Mouse (Mus musculus) heart, postnatal 0 days (tissue): Measurements from ENCODE around the gene Ybx3. TPM values are rescaled to one million over a fixed set of nuclear protein-coding genes. Genes with fewer than 3 reads are reported as not detected.

ENCODE experiments used
- ATAC-seq: fragments of 200-750 bp; cut with Nextera tagmentation; 2 replicates; pipeline ENCODE4 v1.8.0; 2017; ENCODE audit warnings: low read depth, moderate number of reproducible peaks, moderate library complexity; ENCODE audit not compliant: insufficient read depth
- DNase-seq: peaks from one replicate; pipeline ENCODE4 v3.0.0-alpha.2; 2016; ENCODE audit warnings: low spot score
- H3K27ac ChIP-seq: fragments of 300-500 bp; sonication (generic); 2 replicates; pipeline ENCODE4 v1.5.1; 2014; ENCODE audit warnings: low read depth, mild to moderate bottlenecking
- H3K27me3 ChIP-seq: fragments of 300-500 bp; sonication (generic); 2 replicates; pipeline ENCODE4 v1.6.1; 2014; ENCODE audit warnings: low read length, mixed read lengths; ENCODE audit not compliant: control insufficient read depth, insufficient read depth
- H3K36me3 ChIP-seq: fragments of 300-500 bp; sonication (generic); replicated peaks from 2 replicates; pipeline ENCODE4 v1.6.1; 2014; ENCODE audit warnings: low read length, mixed read lengths; ENCODE audit not compliant: control insufficient read depth, insufficient read depth
- H3K4me1 ChIP-seq: fragments of 300-500 bp; sonication (generic); 2 replicates; pipeline ENCODE4 v1.6.1; 2014; ENCODE audit warnings: antibody characterized with exemption; ENCODE audit not compliant: control insufficient read depth, insufficient read depth
- H3K4me2 ChIP-seq: fragments of 300-500 bp; sonication (generic); 2 replicates; pipeline ENCODE4 v1.6.1; 2014; ENCODE audit warnings: low read depth, mild to moderate bottlenecking, low read length, moderate library complexity
- H3K4me3 ChIP-seq: fragments of 300-500 bp; sonication (generic); 2 replicates; pipeline ENCODE4 v1.5.1; 2014; ENCODE audit warnings: low read depth, low read length
- H3K9ac ChIP-seq: fragments of 300-500 bp; sonication (generic); replicated peaks from 2 replicates; pipeline ENCODE4 v1.6.1; 2014; ENCODE audit warnings: low read depth, low read length, mixed read lengths
- H3K9me3 ChIP-seq: fragments of 300-500 bp; sonication (generic); replicated peaks from 2 replicates; pipeline ENCODE4 v1.6.1; 2016; ENCODE audit warnings: low read length; ENCODE audit not compliant: control insufficient read depth
- CTCF ChIP-seq: IDR thresholded peaks from 2 replicates; pipeline ENCODE4 v1.5.1; 2016; ENCODE audit warnings: antibody characterized with exemption, control low read depth, low read depth
- EP300 ChIP-seq: IDR thresholded peaks from 2 replicates; pipeline ENCODE4 v1.6.1; 2016; ENCODE audit warnings: antibody characterized with exemption, low read depth
- WGBS: fragments of 180-500 bp; shearing (Covaris S2); extraction: QIAGEN DNeasy Blood & Tissue Kit; methylation state at CpG from one replicate; pipeline ENCODE4 v1.1.7; 2014; 5-methylcytosine and 5-hydroxymethylcytosine counted together
- polyA plus RNA-seq: library from polyadenylated mRNA; unstranded; fragments of >200 nt; fragmentation: Nextera tagmentation; extraction: Ambion mirVana; gene quantifications from 2 replicates; pipeline ENCODE4 v1.2.1, GENCODE M21; 2015
- total RNA-seq: library from RNA; depleted of rRNA; stranded (reverse); fragments of >200 nt; gene quantifications from 2 replicates; pipeline ENCODE4 v1.2.3, GENCODE M21; 2014; ENCODE audit warnings: low replicate concordance

Ybx3 gene
- total and polyA plus RNA-seq, 2 experiments from 2014 or later = 54.6 to 238 TPM

DNA sequence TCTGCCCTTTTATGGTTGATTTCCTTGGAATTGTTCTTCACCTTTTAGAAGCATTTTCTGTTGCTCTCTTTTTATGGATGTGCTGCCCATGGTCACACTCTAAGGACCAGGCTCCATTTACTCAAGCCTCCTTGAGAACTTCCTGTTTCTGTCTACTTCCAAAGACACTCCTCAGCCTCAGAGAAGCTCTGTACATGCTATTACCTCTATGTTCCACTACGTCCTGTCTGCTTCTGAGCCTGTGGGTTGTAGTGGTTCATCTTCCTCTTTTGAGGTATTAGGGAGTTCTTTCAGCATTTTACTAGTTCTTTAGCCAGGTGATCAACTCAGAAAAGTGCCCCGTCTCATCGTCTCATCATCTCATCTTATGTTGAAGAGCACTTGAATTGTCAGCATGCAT, 31.3 kb upstream of the Ybx3 start:
- ATAC-seq (no peak), DNase-seq (no peak)
- Histone ChIP-seq H3K27ac (no peak overlapping the region), H3K4me3 (no peak overlapping the region), H3K36me3 (no peaks in the 10 kb centered on the region), H3K9me3 (no peaks in the 10 kb centered on the region), H3K27me3 (no peaks in the 10 kb centered on the region), H3K4me2 (no peak overlapping the region), H3K9ac (no peak overlapping the region), H3K4me1 (no peaks in the 10 kb centered on the region)
- no peak for TF ChIP-seq CTCF
- TF ChIP-seq EP300 = no peak
- 60% methylated on average over 3 of the region's 3 CpGs for WGBS

DNA sequence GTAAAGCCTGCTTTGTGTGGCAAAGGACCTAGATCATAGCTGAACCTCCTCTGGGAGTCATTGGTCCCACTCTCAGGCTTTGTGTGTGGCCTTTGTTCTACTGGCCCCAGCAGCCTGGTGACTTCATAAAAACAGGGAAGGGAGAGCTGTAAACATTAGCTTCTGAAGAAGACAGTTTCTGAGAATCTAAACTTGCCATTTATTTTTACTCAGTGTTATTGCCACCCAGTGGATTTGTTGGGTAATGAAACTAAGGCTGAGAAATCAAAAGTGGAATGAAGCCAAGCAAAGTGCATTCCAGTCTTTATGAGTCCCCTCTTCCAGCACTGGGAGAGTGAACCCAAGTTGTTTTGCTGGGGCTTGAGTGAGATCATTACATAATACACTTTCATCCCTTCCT, 30.5 kb upstream of the Ybx3 start:
- Histone ChIP-seq H3K27ac (no peak overlapping the region), H3K27me3 (no peaks in the 10 kb centered on the region), H3K4me1 (no peaks in the 10 kb centered on the region), H3K4me3 (no peak overlapping the region), H3K9ac (no peak overlapping the region), H3K4me2 (no peak overlapping the region), H3K36me3 (no peaks in the 10 kb centered on the region), H3K9me3 (no peaks in the 10 kb centered on the region)
- TF ChIP-seq EP300 (no peak), CTCF (peak; percentile 69)
- ATAC-seq (peak; percentile 69), DNase-seq (peak; percentile 86)

DNA sequence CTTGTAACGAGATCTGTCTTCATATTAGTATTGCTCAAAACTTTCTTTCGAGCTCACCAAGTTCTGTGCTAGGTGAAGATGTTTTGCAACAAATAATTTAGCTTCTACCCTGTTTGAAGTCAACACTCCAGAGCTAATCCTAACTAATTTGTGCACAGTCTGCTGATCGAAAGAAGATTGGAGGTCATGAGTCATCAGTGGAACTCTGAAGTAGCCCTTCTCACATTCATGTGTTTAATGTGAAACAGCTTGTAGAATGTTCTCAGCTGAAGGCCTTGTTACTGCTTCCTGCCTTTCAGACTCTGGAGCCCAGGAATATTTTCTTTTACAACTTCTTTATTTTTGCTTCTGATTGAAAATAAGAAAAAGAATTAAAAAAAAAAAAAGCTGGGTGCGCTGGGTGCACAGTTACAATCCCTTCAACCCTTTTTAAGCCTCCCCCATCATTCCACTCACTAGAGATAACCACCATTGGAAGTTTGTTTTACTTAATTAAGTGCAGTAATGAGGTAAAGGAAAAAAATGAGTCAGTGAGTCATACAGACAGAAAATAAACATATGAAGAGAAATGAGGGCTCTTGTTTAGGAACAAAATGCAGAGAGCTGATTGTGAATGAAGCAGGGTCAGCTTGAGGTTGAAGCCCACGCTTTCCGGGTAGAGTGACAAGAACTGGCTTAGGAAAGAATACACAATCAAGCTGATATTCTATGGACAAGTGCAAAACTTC, 23.0 kb upstream of the Ybx3 start:
- Histone ChIP-seq H3K9me3 (no peaks in the 10 kb centered on the region), H3K27ac (peak overlapping the region; percentile 34; the same call in 1 of the 2 replicates)
- ATAC-seq = 0 out of 2 replicates have a peak, but pooled peaks have one; percentile 33

DNA sequence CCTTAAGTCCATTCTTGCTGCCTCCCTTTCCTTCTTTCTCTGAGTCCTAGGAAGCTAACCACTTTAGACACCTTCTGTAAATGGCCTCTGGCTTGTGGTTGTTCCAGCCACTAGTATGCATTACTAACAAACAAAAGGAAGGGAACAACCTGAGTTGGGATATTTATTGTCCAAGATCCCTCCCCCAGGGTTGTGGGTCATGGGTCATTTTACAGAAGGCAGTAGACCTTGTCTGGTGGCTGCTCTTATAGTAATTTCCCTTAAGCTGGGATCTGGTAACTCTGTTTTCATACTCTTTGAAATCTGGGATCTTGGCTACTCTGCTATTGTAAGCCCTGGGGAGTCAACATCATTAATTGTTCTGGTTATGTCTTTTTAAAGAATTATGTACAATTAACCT, 18.7 kb upstream of the Ybx3 start:
- DNase-seq = no peak
- ATAC-seq = no peak
- TF ChIP-seq CTCF = no peak
- TF ChIP-seq EP300 = no peak

More for the DNA sequence above, 23.0 kb upstream of the Ybx3 start:
- DNase-seq = no peak
- H3K4me2 ChIP-seq = no peak overlapping the region
- H3K4me3 ChIP-seq = no peak overlapping the region
- WGBS = 65% methylated on average over 6 of the region's 6 CpGs
- TF ChIP-seq CTCF (no peak), EP300 (no peak)
- H3K9ac ChIP-seq = no peak overlapping the region
- no peaks in the 10 kb centered on the region for H3K4me1 ChIP-seq
- no peaks in the 10 kb centered on the region for H3K36me3 ChIP-seq
- no peaks in the 10 kb centered on the region for H3K27me3 ChIP-seq

DNA sequence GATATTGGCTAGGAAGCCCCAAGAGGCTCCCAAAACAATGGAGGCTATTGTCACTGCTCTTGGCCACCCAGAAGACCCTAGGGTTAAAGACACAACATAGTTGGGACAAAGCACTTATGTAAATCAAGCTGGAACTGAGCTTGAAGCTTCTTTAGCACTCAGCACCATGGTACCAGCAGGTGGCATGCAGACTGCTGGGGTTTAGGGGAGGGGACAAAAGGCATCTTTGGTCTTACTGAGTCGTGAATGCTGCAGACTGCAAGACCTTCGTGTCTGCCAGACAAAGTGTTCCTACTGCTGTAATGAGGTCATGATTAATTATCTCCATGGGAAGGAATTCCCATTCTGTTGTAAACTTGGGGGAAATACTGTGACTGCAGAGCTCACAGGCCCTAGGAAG, 17.6 kb upstream of the Ybx3 start:
- H3K4me3 ChIP-seq = no peak overlapping the region
- WGBS = 29% methylated on average over 2 of the region's 2 CpGs
- DNase-seq = no peak

More for the DNA sequence above, 18.7 kb upstream of the Ybx3 start:
- Histone ChIP-seq H3K9ac (no peak overlapping the region), H3K27me3 (no peaks in the 10 kb centered on the region), H3K4me3 (no peak overlapping the region), H3K27ac (no peak overlapping the region), H3K9me3 (no peaks in the 10 kb centered on the region), H3K36me3 (no peaks in the 10 kb centered on the region), H3K4me1 (no peaks in the 10 kb centered on the region), H3K4me2 (no peak overlapping the region)

DNA sequence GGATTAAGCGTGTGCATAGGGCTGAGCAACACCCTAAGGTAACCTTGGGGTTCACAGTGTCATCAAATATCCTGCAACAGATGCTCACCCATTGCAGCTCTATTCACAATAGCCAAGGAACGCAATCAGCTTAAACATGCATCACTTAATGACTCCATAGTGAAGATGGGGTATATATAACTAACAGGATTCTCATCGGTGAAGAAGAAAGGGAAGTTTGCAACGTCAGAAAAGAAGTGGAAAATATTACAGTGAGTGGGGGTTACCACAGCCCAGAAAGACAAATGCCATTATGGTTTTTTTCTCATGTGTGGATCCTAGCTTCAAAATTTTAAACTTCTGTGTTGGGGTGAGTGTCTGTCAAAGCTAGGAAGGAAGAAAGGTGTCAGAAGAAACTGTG, 16.9 kb upstream of the Ybx3 start:
- DNase-seq (no peak), ATAC-seq (no peak)
- 72% methylated on average over 4 of the region's 4 CpGs for WGBS
- Histone ChIP-seq H3K27ac (no peak overlapping the region), H3K36me3 (no peaks in the 10 kb centered on the region), H3K9me3 (no peaks in the 10 kb centered on the region), H3K4me1 (no peaks in the 10 kb centered on the region), H3K4me2 (no peak overlapping the region), H3K4me3 (no peak overlapping the region), H3K9ac (no peak overlapping the region), H3K27me3 (no peaks in the 10 kb centered on the region)
- TF ChIP-seq EP300 (no peak), CTCF (no peak)

More for the DNA sequence above, 17.6 kb upstream of the Ybx3 start:
- Histone ChIP-seq H3K9ac (no peak overlapping the region), H3K27ac (no peak overlapping the region), H3K36me3 (no peaks in the 10 kb centered on the region), H3K9me3 (no peaks in the 10 kb centered on the region), H3K4me2 (no peak overlapping the region), H3K4me1 (no peaks in the 10 kb centered on the region), H3K27me3 (no peaks in the 10 kb centered on the region)
- no peak for ATAC-seq
- TF ChIP-seq CTCF = no peak
- no peak for TF ChIP-seq EP300
